Mouse (Mus musculus) ES-Bruce4 (cell line): ENCODE measurements around the gene Ppp6r2.

ENCODE experiments used
- EP300 ChIP-seq: IDR thresholded peaks from 2 replicates; pipeline ENCODE4 v1.6.1; 2011; ENCODE audit warnings: low read depth, low read length; ENCODE audit not compliant: insufficient read depth
- POLR2A ChIP-seq: IDR thresholded peaks from one replicate; pipeline ENCODE4 v1.8.1; 2011; ENCODE audit warnings: low read length; ENCODE audit not compliant: insufficient read depth

DNA sequence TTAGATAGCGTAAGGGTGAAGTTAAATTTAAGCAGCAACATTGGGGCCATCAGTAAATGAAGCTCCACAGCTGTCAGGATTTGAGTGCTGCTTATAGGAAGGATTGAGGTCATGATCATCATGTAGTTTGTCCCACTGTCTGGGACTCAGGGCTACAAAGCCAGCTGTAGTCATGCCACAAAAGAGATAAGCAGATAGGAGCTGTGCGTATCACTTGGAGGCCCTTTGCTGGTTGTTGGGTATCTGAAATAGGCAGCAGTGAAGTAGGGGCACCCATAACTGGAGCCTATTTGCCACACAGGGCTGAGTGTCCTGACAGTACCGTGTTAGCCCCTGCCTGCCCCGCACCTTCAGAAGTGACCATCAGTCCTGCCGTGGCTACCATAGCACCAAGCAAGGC lies 74.1 kb downstream of the Ppp6r2 start:
- TF ChIP-seq POLR2A (no peak), EP300 (no peak)
